Mouse (Mus musculus): ENCODE measurements around the gene Cotl1. TPM values are rescaled to one million over a fixed set of nuclear protein-coding genes. Genes with fewer than 3 reads are reported as not detected.

Cotl1 gene
- polyA plus RNA-seq (2012; rRNA removed): 428 and 476 TPM in 2 replicates

- Histone ChIP-seq H3K4me1 (replicated peaks; ENCODE audit: control insufficient read depth, insufficient read depth, low read length) (peaks cover 48% of the 10 kb centered on the region), H3K4me3 (ENCODE audit: control insufficient read depth, insufficient read depth, low read length) (peak within 1 kb of the TSS; percentile 64), H3K36me3 (ENCODE audit: control insufficient read depth, insufficient read depth, low read length) (no peaks in the 10 kb centered on the region), H3K27ac (ENCODE audit: control insufficient read depth, insufficient read depth, low read length) (no peak within 1 kb of the TSS), H3K27me3 (ENCODE audit: control insufficient read depth, insufficient read depth, low read length) (no peaks in the 10 kb centered on the region)
- TF ChIP-seq POLR2A (IDR thresholded peaks at IDR 0.05; ENCODE audit: control insufficient read depth, extremely low read depth, insufficient read depth, low read length, poor library complexity): peak; percentile 98
- TF ChIP-seq CTCF (IDR thresholded peaks at IDR 0.05; ENCODE audit: borderline replicate concordance, control insufficient read depth, extremely low read depth, insufficient read depth, low read length, poor library complexity): no peak
- DNase-seq: peak; percentile 97
- under 1% methylated on average over 57 of the region's 57 CpGs for WGBS
Observed at GRCm38 (mm10) chr8:119840275-119840808, at the start of gene Cotl1. Gene Cotl1 (minus strand): TSS chr8:119840544.

GRCm38 (mm10) chr8:119888012-119888411 lies 47.7 kb upstream of the Cotl1 start:
- Histone ChIP-seq H3K36me3 (ENCODE audit: control insufficient read depth, insufficient read depth, low read length) (no peaks in the 10 kb centered on the region), H3K4me1 (replicated peaks; ENCODE audit: control insufficient read depth, insufficient read depth, low read length) (no peaks in the 10 kb centered on the region), H3K27me3 (ENCODE audit: control insufficient read depth, insufficient read depth, low read length) (no peaks in the 10 kb centered on the region), H3K4me3 (ENCODE audit: control insufficient read depth, insufficient read depth, low read length) (no peak overlapping the region), H3K27ac (ENCODE audit: control insufficient read depth, insufficient read depth, low read length) (no peak overlapping the region)
- WGBS: 90% methylated on average over 4 of the region's 4 CpGs
- TF ChIP-seq CTCF (IDR thresholded peaks at IDR 0.05; ENCODE audit: borderline replicate concordance, control insufficient read depth, extremely low read depth, insufficient read depth, low read length, poor library complexity) (no peak), POLR2A (IDR thresholded peaks at IDR 0.05; ENCODE audit: control insufficient read depth, extremely low read depth, insufficient read depth, low read length, poor library complexity) (no peak)
- DNase-seq: no peak

GRCm38 (mm10) chr8:119887130-119887529 lies 46.8 kb upstream of the Cotl1 start:
- peak; percentile 44 for DNase-seq
- Histone ChIP-seq H3K27ac (ENCODE audit: control insufficient read depth, insufficient read depth, low read length) (no peak overlapping the region), H3K36me3 (ENCODE audit: control insufficient read depth, insufficient read depth, low read length) (no peaks in the 10 kb centered on the region), H3K4me1 (replicated peaks; ENCODE audit: control insufficient read depth, insufficient read depth, low read length) (no peaks in the 10 kb centered on the region), H3K27me3 (ENCODE audit: control insufficient read depth, insufficient read depth, low read length) (no peaks in the 10 kb centered on the region), H3K4me3 (ENCODE audit: control insufficient read depth, insufficient read depth, low read length) (no peak overlapping the region)
- 96% methylated on average over 3 of the region's 3 CpGs for WGBS
- no peak for TF ChIP-seq POLR2A (IDR thresholded peaks at IDR 0.05; ENCODE audit: control insufficient read depth, extremely low read depth, insufficient read depth, low read length, poor library complexity)
- peak; percentile 79; the same call in 1 of the 2 replicates for TF ChIP-seq CTCF (IDR thresholded peaks at IDR 0.05; ENCODE audit: borderline replicate concordance, control insufficient read depth, extremely low read depth, insufficient read depth, low read length, poor library complexity)

- TF ChIP-seq CTCF (IDR thresholded peaks at IDR 0.05; ENCODE audit: borderline replicate concordance, control insufficient read depth, extremely low read depth, insufficient read depth, low read length, poor library complexity) (no peak), POLR2A (IDR thresholded peaks at IDR 0.05; ENCODE audit: control insufficient read depth, extremely low read depth, insufficient read depth, low read length, poor library complexity) (no peak)
- H3K36me3 ChIP-seq (ENCODE audit: control insufficient read depth, insufficient read depth, low read length): no peaks in the 10 kb centered on the region
- no peak overlapping the region for H3K27ac ChIP-seq (ENCODE audit: control insufficient read depth, insufficient read depth, low read length)
- WGBS: 66% methylated on average over 3 of the region's 3 CpGs
- no peak for DNase-seq
- H3K27me3 ChIP-seq (ENCODE audit: control insufficient read depth, insufficient read depth, low read length): no peaks in the 10 kb centered on the region
- H3K4me3 ChIP-seq (ENCODE audit: control insufficient read depth, insufficient read depth, low read length): no peak overlapping the region
- no peaks in the 10 kb centered on the region for H3K4me1 ChIP-seq (replicated peaks; ENCODE audit: control insufficient read depth, insufficient read depth, low read length)
Observed at GRCm38 (mm10) chr8:119885612-119886011, 45.3 kb upstream of the Cotl1 start.

- WGBS: 98% methylated on average over 7 of the region's 7 CpGs
- Histone ChIP-seq H3K27me3 (ENCODE audit: control insufficient read depth, insufficient read depth, low read length) (no peaks in the 10 kb centered on the region), H3K36me3 (ENCODE audit: control insufficient read depth, insufficient read depth, low read length) (no peaks in the 10 kb centered on the region), H3K4me3 (ENCODE audit: control insufficient read depth, insufficient read depth, low read length) (no peak overlapping the region), H3K4me1 (replicated peaks; ENCODE audit: control insufficient read depth, insufficient read depth, low read length) (no peaks in the 10 kb centered on the region), H3K27ac (ENCODE audit: control insufficient read depth, insufficient read depth, low read length) (no peak overlapping the region)
- TF ChIP-seq POLR2A (IDR thresholded peaks at IDR 0.05; ENCODE audit: control insufficient read depth, extremely low read depth, insufficient read depth, low read length, poor library complexity): no peak
- no peak for TF ChIP-seq CTCF (IDR thresholded peaks at IDR 0.05; ENCODE audit: borderline replicate concordance, control insufficient read depth, extremely low read depth, insufficient read depth, low read length, poor library complexity)
- DNase-seq: no peak
Observed at GRCm38 (mm10) chr8:119883281-119883680, 42.9 kb upstream of the Cotl1 start.

GRCm38 (mm10) chr8:119881917-119882316 lies 41.6 kb upstream of the Cotl1 start:
- no peak for DNase-seq
- Histone ChIP-seq H3K4me3 (ENCODE audit: control insufficient read depth, insufficient read depth, low read length) (no peak overlapping the region), H3K4me1 (replicated peaks; ENCODE audit: control insufficient read depth, insufficient read depth, low read length) (no peaks in the 10 kb centered on the region), H3K36me3 (ENCODE audit: control insufficient read depth, insufficient read depth, low read length) (no peaks in the 10 kb centered on the region), H3K27ac (ENCODE audit: control insufficient read depth, insufficient read depth, low read length) (no peak overlapping the region), H3K27me3 (ENCODE audit: control insufficient read depth, insufficient read depth, low read length) (no peaks in the 10 kb centered on the region)
- WGBS: 95% methylated on average over 8 of the region's 8 CpGs
- TF ChIP-seq CTCF (IDR thresholded peaks at IDR 0.05; ENCODE audit: borderline replicate concordance, control insufficient read depth, extremely low read depth, insufficient read depth, low read length, poor library complexity): no peak
- no peak for TF ChIP-seq POLR2A (IDR thresholded peaks at IDR 0.05; ENCODE audit: control insufficient read depth, extremely low read depth, insufficient read depth, low read length, poor library complexity)

GRCm38 (mm10) chr8:119881301-119881700 lies 41.0 kb upstream of the Cotl1 start:
- WGBS: 49% methylated on average over 6 of the region's 6 CpGs
- no peak for DNase-seq
- H3K4me3 ChIP-seq (ENCODE audit: control insufficient read depth, insufficient read depth, low read length): no peak overlapping the region
- no peak overlapping the region for H3K27ac ChIP-seq (ENCODE audit: control insufficient read depth, insufficient read depth, low read length)
- no peaks in the 10 kb centered on the region for H3K4me1 ChIP-seq (replicated peaks; ENCODE audit: control insufficient read depth, insufficient read depth, low read length)
- TF ChIP-seq CTCF (IDR thresholded peaks at IDR 0.05; ENCODE audit: borderline replicate concordance, control insufficient read depth, extremely low read depth, insufficient read depth, low read length, poor library complexity) (no peak), POLR2A (IDR thresholded peaks at IDR 0.05; ENCODE audit: control insufficient read depth, extremely low read depth, insufficient read depth, low read length, poor library complexity) (no peak)
- no peaks in the 10 kb centered on the region for H3K27me3 ChIP-seq (ENCODE audit: control insufficient read depth, insufficient read depth, low read length)
- no peaks in the 10 kb centered on the region for H3K36me3 ChIP-seq (ENCODE audit: control insufficient read depth, insufficient read depth, low read length)

Data from thymus, adult 2 months (tissue).